Mouse (Mus musculus): ENCODE measurements around the gene Riok1.

DNA sequence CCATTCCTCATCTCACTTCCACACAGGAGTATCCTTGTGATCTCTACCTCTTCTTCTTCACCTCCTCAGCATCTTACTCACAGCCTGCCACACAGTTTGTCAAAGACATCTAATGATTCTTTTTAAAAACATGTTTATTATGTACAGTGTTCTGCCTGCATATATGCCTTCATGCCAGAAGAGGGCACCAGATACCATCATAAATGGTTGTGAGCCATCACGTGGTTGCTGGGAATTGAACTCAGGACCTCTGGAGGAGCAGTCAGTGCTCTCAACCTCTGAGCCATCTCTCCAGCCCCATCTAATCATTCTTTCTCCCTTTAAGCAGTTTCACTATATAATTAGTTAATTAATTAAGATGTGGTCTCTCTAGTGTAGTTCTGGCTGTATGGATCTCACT, 34.3 kb upstream of the Riok1 start:
- TF ChIP-seq CTCF (IDR thresholded peaks at IDR 0.05; ENCODE audit: borderline replicate concordance, insufficient read depth, low read depth, low read length), result no peak
- TF ChIP-seq POLR2A (IDR thresholded peaks at IDR 0.05; ENCODE audit: borderline replicate concordance, insufficient read depth, low read length), result no peak

Measured in cerebellum, adult 2 months (tissue).